Mouse (Mus musculus): ENCODE measurements around the gene Gm37240.

Gene Gm37240

GRCm38 (mm10) chr3:85749348-85749747, 138.0 kb downstream of the Gm37240 start:
- no peak for DNase-seq (ENCODE audit: low read depth, low spot score)

DNA sequence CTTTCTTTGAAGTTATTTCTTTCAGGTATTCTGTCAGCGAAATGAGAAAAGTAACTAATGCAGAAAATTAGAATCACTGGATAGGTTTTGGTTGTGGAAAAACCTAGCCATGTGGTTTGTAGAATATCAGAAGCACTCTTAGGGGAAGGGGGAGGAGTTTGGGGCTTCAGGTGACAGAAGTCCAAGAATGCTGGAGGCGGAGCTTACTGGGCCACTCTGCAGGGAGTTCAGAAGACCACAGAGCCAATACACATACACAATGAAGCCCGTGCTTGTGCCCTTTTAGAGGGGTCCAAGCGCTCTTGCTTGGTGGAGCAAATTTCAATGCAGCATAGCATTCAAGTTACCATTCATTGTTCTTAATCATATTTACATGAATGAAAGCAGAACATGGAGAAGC, 138.5 kb downstream of the Gm37240 start:
- peak; percentile 21 for DNase-seq (ENCODE audit: low read depth, low spot score)

DNA sequence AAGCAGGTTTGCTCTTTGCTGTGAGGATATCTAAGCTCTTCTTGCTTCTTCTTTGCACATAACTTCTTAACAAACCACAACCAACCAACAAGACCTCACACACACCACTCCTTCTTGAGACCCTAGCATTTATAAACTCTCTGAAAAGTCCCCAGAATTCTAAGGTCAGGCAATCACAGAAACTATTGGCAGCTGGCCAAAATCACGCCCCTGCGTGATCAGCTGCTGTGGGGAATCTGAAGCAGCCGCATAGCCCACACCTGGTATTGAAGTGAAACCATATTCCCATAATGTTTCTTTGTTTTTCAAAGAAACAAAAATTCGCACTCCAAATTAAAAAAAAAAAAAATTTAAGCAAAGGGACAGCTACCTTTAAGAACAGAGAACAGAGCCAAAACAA, 141.2 kb downstream of the Gm37240 start:
- DNase-seq (ENCODE audit: low read depth, low spot score): no peak

DNA sequence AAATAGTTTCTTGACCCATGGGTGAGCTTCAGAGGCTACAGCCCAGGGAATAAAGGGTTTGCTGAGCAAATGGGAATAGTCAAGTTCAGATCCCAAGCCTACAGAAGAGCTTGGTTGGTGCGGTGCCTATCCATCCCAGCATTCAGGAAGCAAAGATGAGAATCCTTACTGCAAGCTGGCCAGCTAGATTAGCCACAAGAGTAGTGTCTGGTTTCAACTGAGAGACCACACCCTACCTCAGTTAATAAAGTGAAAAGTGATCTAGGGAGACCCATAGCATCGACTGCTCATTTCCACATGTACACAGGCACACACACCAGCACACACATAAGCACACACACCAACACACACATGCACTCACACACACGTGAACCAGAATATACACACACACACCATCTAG, 145.6 kb downstream of the Gm37240 start:
- no peak for DNase-seq (ENCODE audit: low read depth, low spot score)

DNA sequence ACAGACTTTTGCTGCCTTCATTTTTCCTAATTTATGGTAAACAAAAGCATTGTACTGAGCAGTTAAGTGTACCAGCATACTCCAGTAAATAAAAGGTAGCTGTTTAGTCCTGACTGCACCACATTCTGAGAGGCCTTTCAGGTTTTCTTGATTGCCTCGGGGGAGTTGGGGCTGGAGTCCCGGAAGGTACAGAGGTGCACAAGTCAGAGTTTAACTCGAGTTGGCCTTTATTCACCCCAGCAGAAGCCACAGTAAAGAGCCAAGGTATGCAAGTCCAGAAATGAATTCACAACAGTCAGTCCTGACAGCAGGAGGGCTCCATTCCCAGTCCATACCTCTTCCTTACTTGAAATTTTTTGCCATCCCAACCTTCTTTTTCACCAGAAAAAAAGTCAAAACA, 148.7 kb downstream of the Gm37240 start:
- no peak for DNase-seq (ENCODE audit: low read depth, low spot score)

GRCm38 (mm10) chr3:85733939-85734729, 153.2 kb downstream of the Gm37240 start:
- no peak for DNase-seq (ENCODE audit: low read depth, low spot score)

DNA sequence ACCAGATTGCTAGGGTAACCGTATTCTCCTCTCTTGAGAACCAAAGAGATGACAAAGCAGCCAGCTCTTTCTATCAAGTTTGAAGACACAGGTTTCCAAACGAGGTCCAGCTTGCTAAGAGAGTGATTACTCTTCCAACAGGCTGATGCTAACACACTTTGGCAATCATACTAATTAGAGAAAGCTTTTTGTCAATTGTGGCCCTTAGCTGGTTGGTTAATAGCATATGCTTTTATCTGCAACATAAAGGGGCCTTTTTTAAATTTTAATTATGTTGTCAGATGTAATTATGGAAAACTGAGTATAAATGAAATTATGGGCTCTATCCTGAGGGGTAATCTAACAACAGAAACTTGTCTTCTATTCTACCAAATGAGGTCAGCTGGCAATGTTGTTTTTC, 160.1 kb downstream of the Gm37240 start:
- DNase-seq (ENCODE audit: low read depth, low spot score): no peak

- DNase-seq (ENCODE audit: low read depth, low spot score): no peak
Observed at GRCm38 (mm10) chr3:85725971-85726370, 161.3 kb downstream of the Gm37240 start.

GRCm38 (mm10) chr3:85725110-85725509, 162.2 kb downstream of the Gm37240 start:
- no peak for DNase-seq (ENCODE audit: low read depth, low spot score)

DNA sequence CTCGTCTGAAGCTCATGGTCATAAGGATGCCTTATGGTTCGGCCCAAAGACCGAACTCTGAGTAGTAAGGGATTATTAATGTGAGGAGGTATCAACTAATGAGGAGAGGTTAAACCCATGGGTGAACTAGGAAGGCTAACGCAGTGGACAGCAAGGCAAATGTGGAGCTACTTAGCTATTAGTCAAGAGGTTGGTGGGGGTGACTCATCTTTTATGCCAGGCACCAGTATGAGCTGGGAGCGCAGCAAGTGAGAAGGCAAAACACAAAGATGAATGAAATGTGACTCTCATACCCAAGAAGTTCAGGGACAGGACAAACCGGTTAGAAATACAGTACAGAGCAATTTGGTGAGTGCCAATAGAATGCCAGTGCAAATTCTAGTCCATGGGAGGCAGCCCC, 164.7 kb downstream of the Gm37240 start:
- DNase-seq (ENCODE audit: low read depth, low spot score): no peak

- no peak for DNase-seq (ENCODE audit: low read depth, low spot score)
Observed at GRCm38 (mm10) chr3:85715764-85716297, 171.5 kb downstream of the Gm37240 start.

GRCm38 (mm10) chr3:85713936-85714709, 173.2 kb downstream of the Gm37240 start:
- no peak for DNase-seq (ENCODE audit: low read depth, low spot score)

DNA sequence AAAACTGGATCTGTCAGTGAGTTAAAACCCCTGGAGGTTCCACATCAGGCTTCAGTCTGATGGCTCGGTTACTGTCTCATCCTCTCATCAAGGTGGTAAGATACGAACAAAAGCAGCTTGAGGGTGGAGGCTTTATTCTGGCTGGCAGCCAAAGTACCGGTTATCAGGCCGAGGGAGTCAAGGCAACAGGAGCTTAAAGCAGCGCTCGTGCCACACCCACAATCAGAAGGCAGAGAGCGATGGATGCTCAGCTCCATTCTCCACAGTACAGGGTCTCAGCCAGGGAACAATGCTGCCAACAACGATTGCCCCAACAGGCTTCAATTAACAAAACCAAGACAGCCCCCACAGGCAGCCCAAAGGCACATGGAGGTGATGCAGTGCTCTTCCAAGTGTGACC, 176.6 kb downstream of the Gm37240 start:
- peak; percentile 65 for DNase-seq (ENCODE audit: low read depth, low spot score)

DNA sequence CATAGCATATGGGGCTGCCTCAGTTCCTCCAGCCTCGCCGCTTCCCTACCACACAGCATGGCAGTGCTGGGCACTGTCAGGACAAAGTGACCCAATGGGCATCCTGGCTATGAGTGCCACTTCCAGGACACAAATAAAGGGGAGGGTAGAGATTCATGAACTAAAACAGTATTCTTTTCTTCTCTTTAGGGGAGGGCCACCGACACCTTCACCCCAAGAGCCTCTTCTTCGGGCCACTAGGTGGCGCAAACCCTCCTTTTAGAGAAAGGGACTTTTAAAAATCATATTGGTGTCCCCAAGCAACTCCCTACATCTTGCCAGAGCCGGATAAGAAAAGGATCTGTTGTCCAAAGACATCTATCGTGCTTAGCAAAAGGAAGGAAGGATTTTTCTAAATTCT, 179.9 kb downstream of the Gm37240 start:
- peak; percentile 51 for DNase-seq (ENCODE audit: low read depth, low spot score)

DNA sequence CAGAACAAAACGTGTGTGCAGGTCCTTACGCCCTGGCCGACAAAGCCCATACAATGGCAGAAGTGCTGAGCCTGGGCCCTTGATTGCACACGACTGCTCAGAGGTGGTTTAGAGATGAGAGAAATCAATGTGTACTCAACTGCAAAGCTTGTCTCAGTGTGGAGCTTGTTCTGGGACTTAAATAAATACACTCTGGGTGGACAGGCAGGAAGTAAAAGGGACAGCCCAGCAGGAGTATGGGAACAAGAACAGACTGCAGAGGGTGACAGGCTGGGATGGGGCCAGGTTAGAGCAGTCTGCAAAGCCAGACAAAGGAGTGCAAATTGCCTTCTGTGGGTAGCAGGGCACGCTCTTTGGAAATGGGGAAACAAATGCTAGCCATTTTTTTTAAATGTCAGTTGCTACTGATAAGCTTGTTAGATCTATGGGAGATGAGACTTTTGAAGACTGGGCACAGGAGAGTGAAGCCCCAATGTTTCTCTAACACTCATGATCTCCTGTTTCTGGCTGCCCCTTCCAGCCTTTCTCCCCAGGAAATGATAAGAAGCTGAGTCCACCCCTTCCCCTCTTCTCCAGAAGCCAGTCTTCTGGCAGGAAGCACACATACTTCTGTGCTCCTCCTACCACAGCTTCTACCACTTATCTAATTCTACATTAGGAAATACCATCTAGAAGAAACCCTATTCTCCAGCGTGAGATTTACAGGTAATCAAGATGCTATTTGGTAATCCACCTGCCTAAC, 184.0 kb downstream of the Gm37240 start:
- DNase-seq (ENCODE audit: low read depth, low spot score): no peak

- DNase-seq (ENCODE audit: low read depth, low spot score): no peak
Observed at GRCm38 (mm10) chr3:85698496-85698895, 188.8 kb downstream of the Gm37240 start.

- no peak for DNase-seq (ENCODE audit: low read depth, low spot score)
Observed at GRCm38 (mm10) chr3:85695056-85695455, 192.3 kb downstream of the Gm37240 start.

GRCm38 (mm10) chr3:85693013-85693412, 194.3 kb downstream of the Gm37240 start:
- no peak for DNase-seq (ENCODE audit: low read depth, low spot score)

GRCm38 (mm10) chr3:85691134-85691533, 196.2 kb downstream of the Gm37240 start:
- DNase-seq (ENCODE audit: low read depth, low spot score): no peak

- no peak for DNase-seq (ENCODE audit: low read depth, low spot score)
Observed at GRCm38 (mm10) chr3:85688341-85688740, 199.0 kb downstream of the Gm37240 start.

DNA sequence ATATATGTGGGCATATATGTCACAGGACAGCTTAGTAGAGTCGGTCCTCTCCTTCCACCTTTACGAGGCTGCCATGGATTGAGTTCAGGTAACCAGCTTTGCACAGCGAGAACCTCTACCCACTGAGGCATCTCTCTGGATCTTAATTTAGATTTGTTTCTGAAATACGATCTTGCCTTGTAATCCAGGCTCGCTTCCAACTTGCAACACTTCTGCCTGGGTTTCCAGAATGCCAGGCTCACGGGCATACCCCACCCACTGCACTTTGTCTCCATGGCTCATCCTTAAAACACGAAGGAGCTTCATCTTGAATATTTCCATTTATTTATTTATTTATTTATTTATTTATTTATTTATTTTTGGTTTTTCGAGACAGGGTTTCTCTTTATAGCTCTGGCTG, 202.0 kb downstream of the Gm37240 start:
- DNase-seq (ENCODE audit: low read depth, low spot score): no peak

- DNase-seq (ENCODE audit: low read depth, low spot score): no peak
Observed at GRCm38 (mm10) chr3:85683618-85684017, 203.7 kb downstream of the Gm37240 start.

Data from ZHBTc4 (cell line).